Mouse (Mus musculus) heart, embryonic 13.5 days (tissue): ENCODE data around the gene Olfr1076. TPM values are rescaled to one million over a fixed set of nuclear protein-coding genes. Genes with fewer than 3 reads are reported as not detected.
A peak's percentile ranks its signal among the peaks of the same experiment; 100 is the strongest.
"Not testable (repeated sequence)": the region's sequence is repeated elsewhere in the genome, so short reads cannot be mapped to it uniquely, and the experiment has no call there.

Experiments
- ATAC-seq: fragments of 200-750 bp; cut with Nextera tagmentation; 2 replicates; pipeline ENCODE4 v1.8.0; 2017; ENCODE audit warnings: moderate TSS enrichment; ENCODE audit not compliant: insufficient number of reproducible peaks, low FRiP score, low TSS enrichment; ENCODE audit errors: extremely low read depth
- H3K27ac ChIP-seq: fragments of 300-500 bp; sonication (generic); replicated peaks from 2 replicates; pipeline ENCODE4 v1.5.1; 2015; ENCODE audit warnings: moderate library complexity, mild to moderate bottlenecking, inconsistent platforms
- H3K27me3 ChIP-seq: fragments of 300-500 bp; sonication (generic); replicated peaks from 2 replicates; pipeline ENCODE4 v1.6.1; 2015; ENCODE audit warnings: mild to moderate bottlenecking, inconsistent platforms
- H3K36me3 ChIP-seq: fragments of 300-500 bp; sonication (generic); 2 replicates; pipeline ENCODE4 v1.6.1; 2015; ENCODE audit warnings: mild to moderate bottlenecking, inconsistent platforms
- H3K4me1 ChIP-seq: fragments of 300-500 bp; sonication (generic); 2 replicates; pipeline ENCODE4 v1.6.1; 2015; ENCODE audit warnings: inconsistent platforms
- H3K4me2 ChIP-seq: fragments of 300-500 bp; sonication (generic); 2 replicates; pipeline ENCODE4 v1.6.1; 2015; ENCODE audit warnings: inconsistent platforms, mild to moderate bottlenecking, moderate library complexity
- H3K4me3 ChIP-seq: fragments of 300-500 bp; sonication (generic); 2 replicates; pipeline ENCODE4 v1.5.1; 2015; ENCODE audit warnings: moderate library complexity, mild to moderate bottlenecking, inconsistent platforms
- H3K9ac ChIP-seq: fragments of 300-500 bp; sonication (generic); 2 replicates; pipeline ENCODE4 v1.6.1; 2015; ENCODE audit warnings: inconsistent platforms, mild to moderate bottlenecking, moderate library complexity
- H3K9me3 ChIP-seq: fragments of 300-500 bp; sonication (generic); 2 replicates; pipeline ENCODE4 v1.6.1; 2016; ENCODE audit warnings: inconsistent platforms
- WGBS: fragments of 180-500 bp; shearing (Covaris S2); methylation state at CpG from one replicate; pipeline ENCODE4 v1.1.7; 2015; ENCODE audit warnings: mixed read lengths; 5-methylcytosine and 5-hydroxymethylcytosine counted together
- polyA plus RNA-seq: library from polyadenylated mRNA; unstranded; fragments of >200 nt; fragmentation: Nextera tagmentation; extraction: Ambion mirVana; gene quantifications from 2 replicates; pipeline ENCODE4 v1.2.1, GENCODE M21; 2015

The Olfr1076 gene
- not detected in 2 replicates for polyA plus RNA-seq

DNA sequence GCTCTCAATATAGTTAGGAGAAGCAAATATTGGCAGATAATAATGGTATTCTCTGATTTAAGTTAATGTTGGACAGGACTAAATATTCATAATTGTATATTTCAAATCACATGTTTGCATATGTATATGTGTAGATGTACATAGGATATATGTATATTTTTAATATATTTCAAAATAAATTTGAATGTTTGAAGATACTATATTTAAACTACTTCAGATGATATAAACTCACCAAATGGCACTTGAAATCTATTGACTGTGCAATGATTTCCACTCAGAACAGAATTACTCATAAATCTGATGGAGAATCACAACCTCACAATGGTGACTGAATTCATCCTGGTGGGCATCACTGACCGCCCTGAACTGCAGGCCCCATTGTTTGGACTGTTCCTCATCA is at the start of gene Olfr1076:
Olfr1076 (plus strand) TSS at position 301 of the 400 bp plus-strand sequence.
- no peaks in the 10 kb centered on the region for H3K27me3 ChIP-seq
- H3K36me3 ChIP-seq = no peaks in the 10 kb centered on the region
- no peak within 1 kb of the TSS for H3K27ac ChIP-seq
- no peak within 1 kb of the TSS for H3K4me3 ChIP-seq
- 64% methylated on average over 1 of the region's 1 CpGs for WGBS
- no peaks in the 10 kb centered on the region for H3K4me1 ChIP-seq
- no peak for ATAC-seq
- H3K9me3 ChIP-seq = no peaks in the 10 kb centered on the region
- H3K4me2 ChIP-seq = no peak within 1 kb of the TSS
- H3K9ac ChIP-seq = no peak within 1 kb of the TSS

DNA sequence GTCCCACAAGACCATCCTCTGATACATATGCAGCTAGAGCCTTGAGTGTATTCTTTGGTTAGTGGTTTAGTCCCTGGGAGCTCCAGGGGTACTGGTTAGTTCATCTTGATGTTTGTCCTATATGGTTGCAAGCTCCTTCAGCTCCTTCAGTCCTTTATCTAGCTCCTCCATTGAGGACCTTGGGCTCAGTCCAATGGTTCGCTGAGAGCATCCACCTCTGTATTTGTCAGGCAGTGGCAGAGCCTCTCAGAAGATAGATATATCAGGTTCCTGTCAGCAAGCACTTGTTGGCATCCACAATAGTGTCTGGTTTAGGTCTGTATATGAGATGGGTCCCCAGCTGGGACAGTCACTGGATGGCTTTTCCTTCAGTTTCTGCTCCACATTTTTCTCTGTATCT is 47.8 kb upstream of the Olfr1076 start:
- H3K9me3 ChIP-seq = no peaks in the 10 kb centered on the region
- no peaks in the 10 kb centered on the region for H3K36me3 ChIP-seq
- 67% methylated on average over 1 of the region's 1 CpGs for WGBS
- no peak overlapping the region for H3K4me2 ChIP-seq
- H3K27me3 ChIP-seq = no peaks in the 10 kb centered on the region
- no peaks in the 10 kb centered on the region for H3K4me1 ChIP-seq
- H3K4me3 ChIP-seq = no peak overlapping the region
- no peak overlapping the region for H3K9ac ChIP-seq
- H3K27ac ChIP-seq = no peak overlapping the region
- no peak for ATAC-seq

DNA sequence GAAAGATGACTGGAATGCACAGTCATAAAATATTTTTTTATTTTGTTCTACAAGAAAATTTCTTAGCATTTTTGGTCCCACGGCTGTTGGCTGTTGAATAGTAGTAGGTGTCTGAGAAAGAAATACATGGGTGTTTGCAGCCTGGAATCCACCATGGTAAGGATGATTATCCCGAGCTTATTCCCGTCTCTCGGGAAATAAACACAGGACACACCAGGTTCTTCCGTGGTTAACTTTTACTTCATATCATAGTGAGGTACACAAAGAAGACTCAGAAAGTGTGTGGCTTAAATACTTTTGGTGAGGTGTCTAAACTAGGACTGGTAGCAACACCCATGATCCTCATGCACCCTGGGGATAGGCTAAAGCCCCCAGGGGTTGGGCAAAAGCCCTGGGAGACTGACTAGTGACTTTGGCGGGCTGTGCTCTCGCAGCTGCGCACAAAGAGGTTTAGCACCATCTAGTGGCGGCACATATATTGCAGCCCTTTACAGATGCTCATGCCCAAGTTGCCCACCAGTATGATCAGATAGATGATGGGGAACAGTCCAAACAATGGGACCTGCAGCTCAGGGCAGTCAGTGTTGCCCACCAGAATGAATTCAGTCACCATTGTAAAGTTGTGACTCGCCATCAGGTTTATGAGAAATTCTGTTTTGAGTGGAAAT is 43.7 kb upstream of the Olfr1076 start:
- Histone ChIP-seq H3K9ac (peak overlapping the region; percentile 25; the same call in 1 of the 2 replicates), H3K4me1 (no peaks in the 10 kb centered on the region), H3K27me3 (no peaks in the 10 kb centered on the region), H3K4me2 (peak overlapping the region; percentile 55), H3K36me3 (no peaks in the 10 kb centered on the region), H3K9me3 (no peaks in the 10 kb centered on the region), H3K27ac (no peak overlapping the region), H3K4me3 (peak overlapping the region; percentile 16; the same call in 1 of the 2 replicates)
- ATAC-seq = no peak
- WGBS = 32% methylated on average over 10 of the region's 10 CpGs

DNA sequence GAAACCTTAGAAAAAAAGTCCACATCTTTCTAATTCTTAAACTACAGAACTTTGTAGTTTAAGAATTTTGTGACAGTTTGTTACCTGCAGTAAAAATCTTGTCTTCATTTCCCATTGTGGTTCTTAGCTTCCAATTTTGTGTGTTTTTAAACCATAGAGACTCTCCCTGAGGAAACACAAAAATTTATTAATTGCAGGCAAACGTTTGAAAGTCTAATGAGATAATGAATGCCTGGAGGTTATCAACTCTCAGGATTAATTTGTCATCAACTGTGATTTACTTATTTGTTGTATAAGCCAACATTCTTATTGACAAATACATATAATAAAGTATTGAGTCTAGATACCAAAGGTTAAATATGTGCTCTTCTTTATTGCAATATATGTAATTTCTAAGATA is 21.0 kb upstream of the Olfr1076 start, which contains the start of gene Olfr228:
Olfr228 (minus strand) TSS at position 101 of the 400 bp plus-strand sequence.
- WGBS = 35% methylated on average over 1 of the region's 1 CpGs
- Histone ChIP-seq H3K36me3 (no peaks in the 10 kb centered on the region), H3K9ac (no peak within 1 kb of the TSS), H3K4me3 (no peak within 1 kb of the TSS), H3K9me3 (no peaks in the 10 kb centered on the region), H3K4me1 (no peaks in the 10 kb centered on the region), H3K27me3 (no peaks in the 10 kb centered on the region), H3K27ac (no peak within 1 kb of the TSS), H3K4me2 (no peak within 1 kb of the TSS)
- ATAC-seq = no peak

DNA sequence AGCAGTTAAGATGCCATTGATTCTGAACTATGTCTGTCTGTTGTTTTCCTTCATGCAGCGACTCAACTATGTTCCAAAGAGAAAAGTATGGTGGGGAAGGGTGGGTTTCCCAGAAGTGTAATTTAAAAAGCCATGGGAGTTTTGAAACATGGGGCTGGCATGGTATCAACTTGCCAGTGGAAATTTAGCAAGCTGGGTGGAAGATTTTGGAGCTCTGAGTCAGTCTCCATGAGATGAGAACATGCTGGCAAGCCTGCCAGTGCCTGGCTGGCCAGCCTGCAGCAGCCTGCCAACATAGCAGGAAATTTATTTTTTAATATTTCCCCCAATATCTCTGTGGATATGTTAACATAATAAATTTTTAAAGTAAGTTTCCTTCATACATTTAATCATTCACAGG is 22.7 kb downstream of the Olfr1076 start:
- 69% methylated on average over 1 of the region's 1 CpGs for WGBS
- no peaks in the 10 kb centered on the region for H3K27me3 ChIP-seq
- no peak overlapping the region for H3K9ac ChIP-seq
- no peak overlapping the region for H3K4me3 ChIP-seq
- H3K4me2 ChIP-seq = no peak overlapping the region
- no peaks in the 10 kb centered on the region for H3K4me1 ChIP-seq
- ATAC-seq = no peak
- no peaks in the 10 kb centered on the region for H3K9me3 ChIP-seq
- H3K27ac ChIP-seq = no peak overlapping the region
- no peaks in the 10 kb centered on the region for H3K36me3 ChIP-seq

DNA sequence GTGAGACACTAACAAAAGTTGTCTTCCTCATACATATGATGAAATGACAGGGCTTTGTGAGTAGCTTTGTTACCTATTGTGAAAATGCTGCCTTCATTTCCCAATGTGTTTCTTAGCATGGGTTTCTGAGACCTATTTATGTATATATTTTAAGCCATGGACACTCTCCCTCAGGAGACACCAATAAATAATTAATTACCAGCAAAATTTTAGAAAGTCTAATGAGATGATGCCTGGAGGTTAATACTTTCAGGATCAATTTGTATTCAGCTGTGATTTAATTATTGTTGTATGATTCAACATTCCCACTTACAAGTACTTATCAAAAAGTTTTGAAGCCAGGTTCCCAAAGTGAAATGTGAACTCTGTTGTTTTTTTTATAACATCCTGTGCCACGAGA is 34.1 kb downstream of the Olfr1076 start, which contains the start of gene Olfr1079:
Olfr1079 (minus strand) TSS at position 101 of the 400 bp plus-strand sequence.
- Histone ChIP-seq H3K9me3 (no peaks in the 10 kb centered on the region), H3K27me3 (no peaks in the 10 kb centered on the region), H3K27ac (no peak within 1 kb of the TSS), H3K36me3 (no peaks in the 10 kb centered on the region), H3K4me2 (no peak within 1 kb of the TSS), H3K9ac (no peak within 1 kb of the TSS), H3K4me1 (no peaks in the 10 kb centered on the region), H3K4me3 (no peak within 1 kb of the TSS)
- WGBS = 52% methylated on average over 1 of the region's 1 CpGs
- ATAC-seq = no peak

DNA sequence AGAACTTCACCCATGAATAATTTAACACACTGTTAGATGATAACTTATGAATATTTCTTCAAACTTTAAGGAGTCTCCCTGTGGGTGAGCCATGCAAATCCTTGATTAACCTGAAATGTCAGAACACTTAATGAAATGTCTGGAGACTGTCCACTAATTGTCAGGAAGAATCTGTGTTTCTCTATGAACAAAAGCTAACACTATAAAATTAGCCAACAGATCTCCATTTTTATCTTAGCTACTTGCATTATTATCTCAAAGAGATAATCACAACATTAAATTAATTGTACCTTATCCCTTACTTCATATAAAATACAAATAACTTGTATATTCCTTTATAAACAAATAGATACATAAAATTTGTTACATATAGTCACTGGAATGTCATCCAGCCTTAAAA is 49.9 kb downstream of the Olfr1076 start, which contains the start of gene Olfr1080:
Olfr1080 (minus strand) TSS at position 101 of the 400 bp plus-strand sequence.
- not testable (repeated sequence) for H3K4me1 ChIP-seq, H3K9ac ChIP-seq, H3K4me2 ChIP-seq, ATAC-seq, H3K36me3 ChIP-seq, H3K27me3 ChIP-seq, H3K9me3 ChIP-seq, H3K27ac ChIP-seq, H3K4me3 ChIP-seq

Other genes with a start within 250 kb of the Olfr1076 start
- gene Olfr1051, start 229.4 kb upstream of the Olfr1076 start, polyA plus RNA-seq = not detected in 2 replicates
- gene Olfr1052, start 216.0 kb upstream of the Olfr1076 start, polyA plus RNA-seq = not detected in 2 replicates
- not detected in 2 replicates for gene Olfr1053, start 193.2 kb upstream of the Olfr1076 start, polyA plus RNA-seq
- gene Olfr1054, start 173.0 kb upstream of the Olfr1076 start, polyA plus RNA-seq = not detected in 2 replicates
- not detected in 2 replicates for gene Olfr1055, start 158.2 kb upstream of the Olfr1076 start, polyA plus RNA-seq
- not detected in 2 replicates for gene Olfr1056, start 146.0 kb upstream of the Olfr1076 start, polyA plus RNA-seq
- not detected in 2 replicates for gene Olfr1057, start 130.1 kb upstream of the Olfr1076 start, polyA plus RNA-seq
- not detected in 2 replicates for gene Olfr1058, start 119.9 kb upstream of the Olfr1076 start, polyA plus RNA-seq
- not detected in 2 replicates for gene Olfr1061, start 94.4 kb upstream of the Olfr1076 start, polyA plus RNA-seq
- not detected in 2 replicates for gene Olfr1062, start 81.7 kb upstream of the Olfr1076 start, polyA plus RNA-seq
- gene Olfr1065, start 57.9 kb upstream of the Olfr1076 start, polyA plus RNA-seq = not detected in 2 replicates
- gene Olfr1066, start 52.2 kb upstream of the Olfr1076 start, polyA plus RNA-seq = not detected in 2 replicates
- gene Olfr228, start 21.1 kb upstream of the Olfr1076 start, polyA plus RNA-seq = not detected in 2 replicates
- not detected in 2 replicates for gene Olfr1079, start 34.0 kb downstream of the Olfr1076 start, polyA plus RNA-seq
- gene Olfr1080, start 49.8 kb downstream of the Olfr1076 start, polyA plus RNA-seq = not detected in 2 replicates
- gene Olfr1082, start 90.5 kb downstream of the Olfr1076 start, polyA plus RNA-seq = not detected in 2 replicates
- not detected in 2 replicates for gene Olfr1084, start 131.3 kb downstream of the Olfr1076 start, polyA plus RNA-seq
- gene Olfr1085, start 153.6 kb downstream of the Olfr1076 start, polyA plus RNA-seq = not detected in 2 replicates
- not detected in 2 replicates for gene Olfr1086, start 171.6 kb downstream of the Olfr1076 start, polyA plus RNA-seq
- not detected in 2 replicates for gene Olfr1087, start 189.9 kb downstream of the Olfr1076 start, polyA plus RNA-seq
- gene Olfr1089, start 225.2 kb downstream of the Olfr1076 start, polyA plus RNA-seq = not detected in 2 replicates